Mouse (Mus musculus) kidney, embryonic 16.5 days (tissue): Measurements from ENCODE around the gene Usp1. TPM values are rescaled to one million over a fixed set of nuclear protein-coding genes. Genes with fewer than 3 reads are reported as not detected.
"Not testable (repeated sequence)": the region's sequence is repeated elsewhere in the genome, so short reads cannot be mapped to it uniquely, and the experiment has no call there.

ENCODE experiments used
- ATAC-seq: fragments of 200-750 bp; cut with Nextera tagmentation; 2 replicates; pipeline ENCODE4 v1.8.0; 2017; ENCODE audit warnings: moderate TSS enrichment; ENCODE audit not compliant: low FRiP score, low TSS enrichment
- H3K27ac ChIP-seq: fragments of 300-500 bp; sonication (generic); 2 replicates; pipeline ENCODE4 v1.5.1; 2014; ENCODE audit warnings: low read length
- H3K27me3 ChIP-seq: fragments of 300-500 bp; sonication (generic); 2 replicates; pipeline ENCODE4 v1.6.1; 2014; ENCODE audit warnings: low read length, control low read depth, mixed read lengths; ENCODE audit not compliant: insufficient read depth
- H3K36me3 ChIP-seq: fragments of 300-500 bp; sonication (generic); 2 replicates; pipeline ENCODE4 v1.6.1; 2014; ENCODE audit warnings: low read length, control low read depth, mixed read lengths; ENCODE audit not compliant: insufficient read depth
- H3K4me1 ChIP-seq: fragments of 300-500 bp; sonication (generic); 2 replicates; pipeline ENCODE4 v1.6.1; 2014; ENCODE audit warnings: low read length, control low read depth, mixed read lengths; ENCODE audit not compliant: insufficient read depth
- H3K4me2 ChIP-seq: fragments of 300-500 bp; sonication (generic); replicated peaks from 2 replicates; pipeline ENCODE4 v1.6.1; 2014; ENCODE audit warnings: low read depth, low read length
- H3K4me3 ChIP-seq: fragments of 300-500 bp; sonication (generic); 2 replicates; pipeline ENCODE4 v1.5.1; 2014; ENCODE audit warnings: mild to moderate bottlenecking, low read length
- H3K9ac ChIP-seq: fragments of 300-500 bp; sonication (generic); replicated peaks from 2 replicates; pipeline ENCODE4 v1.6.1; 2014; ENCODE audit warnings: low read length
- H3K9me3 ChIP-seq: fragments of 300-500 bp; sonication (generic); 2 replicates; pipeline ENCODE4 v1.6.1; 2016; ENCODE audit warnings: low read length, control low read depth
- WGBS: fragments of 180-500 bp; shearing (Covaris S2); extraction: QIAGEN DNeasy Blood & Tissue Kit; methylation state at CpG from one replicate; pipeline ENCODE4 v1.1.7; 2014; 5-methylcytosine and 5-hydroxymethylcytosine counted together
- polyA plus RNA-seq: library from polyadenylated mRNA; unstranded; fragments of >200 nt; fragmentation: Nextera tagmentation; extraction: Ambion mirVana; gene quantifications from 2 replicates; pipeline ENCODE4 v1.2.1, GENCODE M21; 2015

Gene Usp1
- polyA plus RNA-seq, 1 experiment from 2014 or later = 65.6 TPM

DNA sequence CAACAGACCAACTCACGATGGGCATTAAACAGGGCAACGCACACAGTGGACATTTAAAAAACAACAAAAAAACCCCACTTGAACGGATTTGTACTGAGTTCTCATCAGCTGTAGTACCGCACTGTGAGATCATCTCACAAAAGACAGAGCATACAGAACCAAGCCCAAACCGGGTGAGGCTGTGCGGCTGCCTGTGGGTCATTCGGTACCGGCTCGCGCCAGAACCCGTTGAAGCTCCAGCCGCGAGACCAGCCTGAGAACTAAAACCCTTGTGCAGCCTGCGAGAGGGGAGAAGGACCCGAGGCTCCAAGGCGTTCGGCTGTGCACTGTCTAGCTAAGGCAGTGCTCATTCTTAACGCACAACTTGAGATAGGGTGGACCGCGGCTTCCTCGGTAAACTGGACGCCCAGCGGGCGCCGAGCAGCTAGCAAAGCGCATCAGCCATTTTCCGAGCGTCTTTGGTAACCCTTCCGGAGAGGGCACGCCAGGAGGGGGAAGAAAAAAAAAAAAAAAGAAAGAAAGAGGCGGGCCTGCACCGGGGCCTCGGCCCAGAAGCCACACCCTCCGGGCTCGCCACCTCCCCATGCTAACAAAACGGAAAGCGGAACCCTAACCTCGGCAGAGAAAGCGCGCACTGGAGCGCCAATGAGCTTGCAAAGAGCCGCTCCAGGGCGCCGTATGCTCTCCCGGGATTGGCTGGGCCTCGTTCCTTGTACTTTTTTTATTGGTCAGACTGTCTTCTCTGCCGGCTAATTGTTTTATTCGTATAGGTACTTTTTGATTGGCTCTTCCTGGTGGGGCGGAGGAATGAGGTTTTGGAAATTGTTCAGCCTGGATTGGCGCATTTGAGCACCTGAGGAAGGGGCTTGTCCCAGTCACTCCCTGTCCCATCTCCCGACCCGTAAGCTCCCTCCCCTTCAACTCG lies 705 bp upstream of the Usp1 start:
- H3K9me3 ChIP-seq = peaks cover 5% of the 10 kb centered on the region; the same call in 1 of the 2 replicates
- no peaks in the 10 kb centered on the region for H3K27me3 ChIP-seq
- H3K27ac ChIP-seq = peak overlapping the region; percentile 100
- peak overlapping the region; percentile 98 for H3K9ac ChIP-seq
- WGBS = under 1% methylated on average over 53 of the region's 53 CpGs
- H3K36me3 ChIP-seq = no peaks in the 10 kb centered on the region
- peaks cover 14% of the 10 kb centered on the region for H3K4me1 ChIP-seq
- H3K4me3 ChIP-seq = peak overlapping the region; percentile 99
- peak overlapping the region; percentile 87 for H3K4me2 ChIP-seq
- peak; percentile 97 for ATAC-seq

DNA sequence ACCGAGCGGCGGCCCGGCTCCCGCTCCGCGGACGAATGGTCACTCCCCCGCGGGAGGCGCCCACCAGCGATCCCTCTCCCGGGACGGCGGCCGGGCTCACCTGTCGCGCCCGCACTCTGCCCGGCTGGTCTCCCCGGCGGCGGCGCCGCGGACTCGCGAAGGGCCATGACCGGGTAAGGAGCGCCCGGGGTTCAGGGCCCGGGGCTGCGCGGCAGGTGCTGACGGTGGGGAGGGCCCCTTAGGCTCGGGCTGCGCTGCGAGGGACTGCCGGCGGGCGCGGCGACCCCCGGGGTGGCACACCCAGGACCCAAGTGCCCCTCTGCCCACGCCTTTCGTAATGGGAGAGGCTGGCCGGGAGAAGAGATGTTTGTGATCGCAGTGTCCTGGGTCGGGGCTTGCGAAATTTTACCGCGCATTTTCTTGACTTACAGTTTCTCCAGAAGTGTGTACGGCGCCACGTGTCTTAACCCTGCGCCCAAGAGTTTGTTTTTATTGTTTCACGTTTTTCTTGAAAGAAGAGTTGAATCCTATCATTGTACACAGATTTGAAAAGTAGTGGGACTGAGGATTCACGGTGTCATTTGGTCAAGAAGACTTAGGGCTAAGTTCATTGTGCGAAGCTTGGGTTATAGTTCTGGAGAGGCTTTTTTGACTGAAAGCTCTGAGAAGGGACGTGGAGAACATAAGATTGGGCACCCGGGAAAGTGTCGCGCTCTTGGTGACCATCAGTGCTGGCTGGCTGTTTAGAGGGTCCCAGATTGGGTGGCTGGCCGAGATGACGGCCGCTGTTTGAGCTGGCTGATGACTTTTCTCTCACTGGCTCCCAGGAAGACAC lies 678 bp downstream of the Usp1 start:
- H3K9me3 ChIP-seq = peaks cover 5% of the 10 kb centered on the region; the same call in 1 of the 2 replicates
- peak overlapping the region; percentile 100 for H3K27ac ChIP-seq
- peak overlapping the region; percentile 99 for H3K4me3 ChIP-seq
- peaks cover 14% of the 10 kb centered on the region for H3K4me1 ChIP-seq
- WGBS = under 1% methylated on average over 47 of the region's 66 CpGs
- 0 out of 2 replicates have a peak, but pooled peaks cover 3% of the 10 kb centered on the region for H3K36me3 ChIP-seq
- H3K27me3 ChIP-seq = no peaks in the 10 kb centered on the region
- H3K4me2 ChIP-seq = peak overlapping the region; percentile 87
- H3K9ac ChIP-seq = peak overlapping the region; percentile 98
- ATAC-seq = peak; percentile 14; the same call in 1 of the 2 replicates

DNA sequence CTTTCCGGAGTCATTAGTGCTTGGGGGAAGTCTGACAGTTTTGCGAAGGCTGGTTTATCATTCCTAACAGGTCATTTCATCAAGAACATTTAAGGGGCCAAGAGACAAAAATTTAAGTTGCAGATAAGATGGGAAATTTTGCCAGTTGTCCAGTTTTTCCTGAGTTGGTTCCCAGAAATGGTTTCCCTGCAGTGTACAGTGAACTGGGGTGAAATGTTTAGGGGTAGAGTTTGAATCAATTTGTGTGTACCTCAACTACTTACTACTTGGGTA lies 1.2 kb downstream of the Usp1 start:
- Histone ChIP-seq H3K4me1 (peaks cover 14% of the 10 kb centered on the region), H3K4me3 (peak overlapping the region; percentile 99), H3K9ac (peak overlapping the region; percentile 98), H3K36me3 (0 out of 2 replicates have a peak, but pooled peaks cover 3% of the 10 kb centered on the region), H3K27me3 (no peaks in the 10 kb centered on the region), H3K9me3 (no peaks in the 10 kb centered on the region), H3K27ac (peak overlapping the region; percentile 100), H3K4me2 (peak overlapping the region; percentile 87)
- WGBS = 0% methylated on average over 2 of the region's 2 CpGs
- no peak for ATAC-seq

DNA sequence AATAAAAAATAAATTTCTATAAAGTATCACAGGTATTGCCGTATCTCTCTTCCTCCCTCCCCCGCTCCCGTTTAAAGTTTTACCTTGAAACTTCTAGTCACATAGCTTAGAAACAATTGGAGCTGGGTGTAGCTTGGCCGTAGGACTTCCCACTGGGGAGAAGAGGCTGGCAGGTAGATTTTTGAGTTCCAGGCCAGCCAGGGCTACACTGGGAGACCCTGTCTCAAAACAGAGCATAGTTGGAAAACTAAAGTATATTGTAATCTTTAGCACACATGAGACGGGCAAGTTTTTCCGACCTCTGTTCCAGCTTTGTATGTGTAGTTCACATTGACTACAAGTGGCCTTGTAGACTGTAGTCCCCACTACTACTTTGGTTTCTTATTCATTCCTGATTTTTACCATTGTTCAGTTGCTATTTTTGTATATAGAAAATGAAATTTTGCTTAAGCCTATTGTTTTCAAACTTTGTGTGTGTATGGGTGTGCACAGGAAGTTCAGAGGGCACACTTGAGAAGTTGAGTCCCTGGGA lies 1.7 kb downstream of the Usp1 start:
- peak overlapping the region; percentile 87 for H3K4me2 ChIP-seq
- H3K9ac ChIP-seq = peak overlapping the region; percentile 98
- peaks cover 14% of the 10 kb centered on the region for H3K4me1 ChIP-seq
- ATAC-seq = no peak
- no peak overlapping the region for H3K27ac ChIP-seq
- H3K27me3 ChIP-seq = no peaks in the 10 kb centered on the region
- peaks cover 7% of the 10 kb centered on the region; the same call in 1 of the 2 replicates for H3K36me3 ChIP-seq
- 17% methylated on average over 6 of the region's 6 CpGs for WGBS
- no peaks in the 10 kb centered on the region for H3K9me3 ChIP-seq
- peak overlapping the region; percentile 99 for H3K4me3 ChIP-seq

DNA sequence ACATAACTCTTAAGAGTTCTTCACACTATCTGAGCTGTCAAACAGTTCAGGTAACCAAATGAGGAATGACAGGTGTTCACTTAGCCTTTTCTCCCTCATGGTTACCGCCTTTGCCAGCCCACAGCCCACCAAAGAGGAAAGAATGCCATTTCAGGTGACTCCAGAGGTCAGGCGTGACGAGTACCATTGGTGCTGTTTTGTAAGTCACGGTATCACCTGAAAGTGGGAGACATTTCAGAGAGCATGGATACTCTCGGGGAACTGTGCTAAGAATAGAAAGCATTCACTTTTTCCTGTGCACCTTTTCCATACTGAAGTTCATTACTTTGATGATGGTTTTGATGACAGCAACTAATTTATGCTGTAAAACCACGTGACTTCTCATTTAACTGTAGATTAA lies 12.4 kb downstream of the Usp1 start:
- H3K4me3 ChIP-seq = no peak overlapping the region
- no peaks in the 10 kb centered on the region for H3K9me3 ChIP-seq
- H3K27ac ChIP-seq = no peak overlapping the region
- H3K36me3 ChIP-seq = peaks cover 46% of the 10 kb centered on the region
- no peaks in the 10 kb centered on the region for H3K27me3 ChIP-seq
- no peaks in the 10 kb centered on the region for H3K4me1 ChIP-seq
- H3K4me2 ChIP-seq = no peak overlapping the region
- WGBS = 83% methylated on average over 6 of the region's 6 CpGs
- ATAC-seq = no peak
- H3K9ac ChIP-seq = no peak overlapping the region

DNA sequence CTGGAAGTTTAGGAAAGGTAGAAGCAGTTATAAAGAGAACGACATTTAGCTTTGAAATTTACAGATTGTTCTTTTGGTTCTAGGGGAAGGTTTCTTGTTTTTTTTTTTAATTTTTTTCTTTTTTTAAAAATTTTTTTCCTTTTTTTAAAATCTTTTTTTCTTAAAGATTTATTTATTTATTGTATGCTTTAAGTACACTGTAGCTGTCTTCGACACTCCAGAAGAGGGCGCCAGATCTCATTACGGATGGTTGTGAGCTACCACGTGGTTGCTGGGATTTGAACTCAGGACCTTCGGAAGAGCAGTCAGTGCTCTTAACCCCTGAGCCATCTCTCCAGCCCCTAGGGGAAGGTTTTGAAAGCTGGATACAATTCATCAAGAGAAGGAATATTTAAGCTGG lies 14.6 kb downstream of the Usp1 start:
- not testable (repeated sequence) for ATAC-seq, H3K9ac ChIP-seq, H3K4me3 ChIP-seq, H3K4me1 ChIP-seq, H3K27me3 ChIP-seq, H3K27ac ChIP-seq, H3K4me2 ChIP-seq, H3K9me3 ChIP-seq
- H3K36me3 ChIP-seq = peaks cover 46% of the 10 kb centered on the region
- WGBS = 89% methylated on average over 6 of the region's 6 CpGs

DNA sequence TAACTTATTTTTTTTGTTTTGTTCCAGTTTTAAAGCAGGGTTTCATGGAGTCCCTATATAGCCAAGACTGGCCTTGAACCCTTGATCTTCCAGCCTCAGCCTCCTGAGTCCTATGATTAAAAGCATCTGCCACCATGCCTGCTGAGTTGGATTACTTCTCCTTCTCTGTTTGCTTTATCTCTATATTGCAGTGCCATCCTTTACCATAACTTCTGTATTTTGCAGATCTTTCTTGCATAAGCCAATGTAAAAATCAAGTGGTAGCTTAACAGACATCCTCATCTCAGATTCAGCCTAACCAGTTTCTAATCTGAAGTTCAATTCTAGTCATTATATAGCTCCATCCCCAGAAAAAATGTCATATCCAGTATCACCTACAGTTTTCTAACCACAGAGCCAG lies 27.0 kb downstream of the Usp1 start:
- H3K36me3 ChIP-seq = peaks cover 5% of the 10 kb centered on the region; the same call in 1 of the 2 replicates
- ATAC-seq = no peak
- no peaks in the 10 kb centered on the region for H3K9me3 ChIP-seq
- H3K27me3 ChIP-seq = no peaks in the 10 kb centered on the region
- H3K4me1 ChIP-seq = no peaks in the 10 kb centered on the region
- no peak overlapping the region for H3K4me3 ChIP-seq
- no peak overlapping the region for H3K27ac ChIP-seq
- no peak overlapping the region for H3K9ac ChIP-seq
- H3K4me2 ChIP-seq = no peak overlapping the region

DNA sequence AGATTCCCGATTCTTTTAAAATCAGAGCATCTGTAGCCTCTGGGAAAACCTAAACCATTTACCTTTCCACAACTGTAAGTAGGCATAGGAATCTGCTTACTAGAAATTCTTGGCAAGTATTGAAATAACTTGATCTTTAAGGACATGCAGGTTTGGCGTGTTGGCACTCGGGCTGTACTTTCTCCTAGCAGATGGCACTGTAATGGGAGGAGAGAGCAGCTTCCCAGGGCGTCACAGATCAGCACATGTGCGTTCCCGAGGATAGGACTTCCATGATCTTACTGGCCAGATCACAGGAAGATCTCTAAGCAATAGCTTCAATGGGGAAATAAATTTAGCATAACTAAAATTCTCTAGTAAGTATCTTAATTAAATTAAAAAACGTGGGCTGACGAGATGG lies 32.4 kb downstream of the Usp1 start:
- no peak overlapping the region for H3K27ac ChIP-seq
- no peak overlapping the region for H3K4me2 ChIP-seq
- H3K4me1 ChIP-seq = no peaks in the 10 kb centered on the region
- H3K36me3 ChIP-seq = peaks cover 32% of the 10 kb centered on the region
- ATAC-seq = no peak
- H3K9me3 ChIP-seq = no peaks in the 10 kb centered on the region
- no peak overlapping the region for H3K9ac ChIP-seq
- H3K27me3 ChIP-seq = no peaks in the 10 kb centered on the region
- no peak overlapping the region for H3K4me3 ChIP-seq
- WGBS = 91% methylated on average over 8 of the region's 8 CpGs

DNA sequence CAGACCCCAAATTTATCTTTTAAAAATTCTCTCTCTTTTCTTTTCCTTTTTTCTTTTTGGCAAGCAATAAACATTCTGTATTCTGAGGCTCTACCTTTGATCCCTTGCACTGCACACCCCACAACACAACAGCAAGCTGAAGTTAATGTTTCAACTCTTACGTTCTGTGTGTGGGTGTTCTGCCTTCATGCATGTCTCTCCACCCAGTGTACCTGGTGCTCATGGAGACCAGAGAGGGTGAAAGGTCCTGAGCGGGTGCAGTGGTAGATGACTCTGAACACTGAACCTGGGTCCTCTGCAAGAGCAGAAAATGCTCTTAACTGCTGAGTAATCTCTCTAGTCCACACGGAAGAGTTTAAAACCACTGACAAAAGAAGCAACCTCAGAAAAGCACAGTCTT lies 36.6 kb downstream of the Usp1 start:
- no peak overlapping the region for H3K27ac ChIP-seq
- no peaks in the 10 kb centered on the region for H3K27me3 ChIP-seq
- H3K4me3 ChIP-seq = no peak overlapping the region
- H3K9ac ChIP-seq = no peak overlapping the region
- peak; percentile 85 for ATAC-seq
- WGBS = 85% methylated on average over 3 of the region's 3 CpGs
- no peaks in the 10 kb centered on the region for H3K9me3 ChIP-seq
- peaks cover 40% of the 10 kb centered on the region for H3K36me3 ChIP-seq
- no peak overlapping the region for H3K4me2 ChIP-seq
- H3K4me1 ChIP-seq = no peaks in the 10 kb centered on the region
